ENCODE assay signal across 8 mouse cellular contexts in genomic region chr8:23344161-23344560, GRCm38 (mm10).
DNase-seq lines count a peak whose midpoint lies in the region; ATAC-seq and TF ChIP-seq lines count a peak whose summit lies in the region.

No protein-coding gene starts in this region.

- 23% methylated on average over 4 of the region's 4 CpGs for whole genome bisulfite sequencing in kidney, postnatal 0 days
- WGBS in kidney, embryonic 15.5 days, result 25% methylated on average over 4 of the region's 4 CpGs

- H3K9me3 ChIP-seq in kidney, postnatal 0 days (replicated peaks; ENCODE audit: low read length), result no peaks in the 10 kb centered on the region
- peaks cover 4% of the 10 kb centered on the region; the same call in 1 of the 2 replicates for H3K9me3 ChIP-seq in kidney, embryonic 15.5 days (replicated peaks)
- no peaks in the 10 kb centered on the region for H3K9me3 ChIP-seq in ES-E14 (ENCODE audit: control insufficient read depth, insufficient read depth, low read depth, low read length)

- H3K4me3 ChIP-seq in kidney, postnatal 0 days (replicated peaks; ENCODE audit: low read depth, low read length), result no peak overlapping the region
- H3K4me3 ChIP-seq in kidney, embryonic 15.5 days (replicated peaks), result no peak overlapping the region
- no peak overlapping the region for H3K4me3 ChIP-seq in ES-E14 (ENCODE audit: insufficient read depth in 1 of 2, low read depth in 1 of 2, low read length in 2 of 2, poor library complexity in 1 of 2, severe bottlenecking in 1 of 2)

- TF ChIP-seq CTCF in kidney, postnatal 0 days (IDR thresholded peaks at IDR 0.05; ENCODE audit: low read depth), result peak; percentile 77

- no peaks in the 10 kb centered on the region for H3K36me3 ChIP-seq in kidney, postnatal 0 days (ENCODE audit: insufficient read depth, low read length)
- H3K36me3 ChIP-seq in kidney, embryonic 15.5 days, result no peaks in the 10 kb centered on the region
- H3K36me3 ChIP-seq in ES-E14 (ENCODE audit: control insufficient read depth, insufficient read depth, low read length, poor library complexity, severe bottlenecking), result no peaks in the 10 kb centered on the region

- H3K4me2 ChIP-seq in kidney, postnatal 0 days (ENCODE audit: low read length), result no peak overlapping the region
- no peak overlapping the region for H3K4me2 ChIP-seq in kidney, embryonic 15.5 days

- no peaks in the 10 kb centered on the region for H3K27me3 ChIP-seq in kidney, postnatal 0 days (ENCODE audit: insufficient read depth, low read length)
- no peaks in the 10 kb centered on the region for H3K27me3 ChIP-seq in kidney, embryonic 15.5 days

- DNase-seq in adrenal gland, adult (ENCODE audit: inconsistent age in 2 of 2, low spot score in 1 of 2), result peak; percentile 29 to 77
- no peak for DNase-seq in adrenal gland, postnatal 4 days (ENCODE audit: low spot score in 2 of 2)
- DNase-seq in kidney, postnatal 0 days (ENCODE audit: low spot score), result peak; percentile 68
- peak; percentile 67 for DNase-seq in ES-E14 (ENCODE audit: low read depth, low spot score)
- peak; percentile 54 for DNase-seq in embryo, embryonic 9.5 days (ENCODE audit: extremely low spot score)
- peak; percentile 34 for DNase-seq in lung, postnatal 14 days

- ATAC-seq in kidney, postnatal 0 days (replicated peaks; ENCODE audit: low FRiP score, low read depth), result no peak
- no peak for ATAC-seq in kidney, embryonic 15.5 days (replicated peaks; ENCODE audit: low FRiP score)
- ATAC-seq in megakaryocyte progenitor cell, adult 5-6 weeks (replicated peaks; ENCODE audit: poor library complexity), result no peak

- in situ Hi-C loops in ES-E14 (cut with MboI; ENCODE audit: low sequenced_read_pairs in 2 of 2, unreplicated experiment in 2 of 2), result loop anchor here (10.0 to 25.0 kb wide), 2 partner anchors 161 to 168 kb away; no protein-coding TSS in a partner anchor

- H3K9ac ChIP-seq in kidney, postnatal 0 days (ENCODE audit: low read depth, low read length), result no peak overlapping the region
- no peak overlapping the region for H3K9ac ChIP-seq in kidney, embryonic 15.5 days
- no peak overlapping the region for H3K9ac ChIP-seq in ES-E14 (ENCODE audit: insufficient read depth, low read depth, low read length, poor library complexity, severe bottlenecking)

- H3K27ac ChIP-seq in kidney, postnatal 0 days, result no peak overlapping the region
- no peak overlapping the region for H3K27ac ChIP-seq in kidney, embryonic 15.5 days
- no peak overlapping the region for H3K27ac ChIP-seq in ES-E14 (ENCODE audit: insufficient read depth, low read depth, low read length, poor library complexity, severe bottlenecking)

- no peaks in the 10 kb centered on the region for H3K4me1 ChIP-seq in kidney, postnatal 0 days (replicated peaks; ENCODE audit: insufficient read depth, low read length)
- H3K4me1 ChIP-seq in kidney, embryonic 15.5 days, result no peaks in the 10 kb centered on the region
- no peaks in the 10 kb centered on the region for H3K4me1 ChIP-seq in ES-E14 (ENCODE audit: control insufficient read depth in 2 of 2, insufficient read depth in 2 of 2, low read length in 2 of 2, poor library complexity in 1 of 2)

TF ChIP-seq in ES-E14, 5 proteins besides CTCF, POLR2A, EP300 and RAD21:
- TF ChIP-seq ZC3H11A (IDR thresholded peaks at IDR 0.05; ENCODE audit: borderline replicate concordance, low read depth, low read length), result peak; percentile 90
- no peak for TF ChIP-seq CHD2 (IDR thresholded peaks at IDR 0.05; ENCODE audit: low read depth, low read length)

Comparison
In these comparisons a context has a peak if more than half of its experiments do, and no peak if none do; other contexts are left out.
1. DNase-seq: peak in adrenal gland, adult (2 of 2), kidney, postnatal 0 days (single experiment), ES-E14 (single experiment), embryo, embryonic 9.5 days (single experiment) and lung, postnatal 14 days (single experiment); none in adrenal gland, postnatal 4 days (0 of 2).